ENCODE assay signal across 7 mouse cellular contexts in genomic region chr12:108393637-108394036, GRCm38 (mm10). TPM values are rescaled to one million over a fixed set of nuclear protein-coding genes. Genes with fewer than 3 reads are reported as not detected.
DNase-seq lines count a peak whose midpoint lies in the region; ATAC-seq lines count a peak whose summit lies in the region.

No protein-coding gene starts in this region.

- H3K9me3 ChIP-seq in neural tube, embryonic 15.5 days (replicated peaks), result no peaks in the 10 kb centered on the region

- DNase-seq in 416B (ENCODE audit: low read depth) (peak; percentile 69), adipocyte (ENCODE audit: low spot score) (peak; percentile 88)
- peak; percentile 86 to 92 for DNase-seq in gastrocnemius, postnatal 36 days
- peak; percentile 79 to 84 for DNase-seq in kidney, adult 8-10 months
- peak; percentile 87 to 93 for DNase-seq in lung, postnatal 4 days
- DNase-seq in thymus, postnatal 14 days, result no peak

- intact Hi-C loops in gastrocnemius, postnatal 36 days (cut with DNase I), result no loop called here

- WGBS in neural tube, embryonic 15.5 days, result 76% methylated on average over 4 of the region's 4 CpGs

- H3K4me1 ChIP-seq in neural tube, embryonic 15.5 days, result peaks cover 41% of the 10 kb centered on the region

- no peaks in the 10 kb centered on the region for H3K36me3 ChIP-seq in neural tube, embryonic 15.5 days

- no peaks in the 10 kb centered on the region for H3K27me3 ChIP-seq in neural tube, embryonic 15.5 days (replicated peaks)

- no peak overlapping the region for H3K27ac ChIP-seq in neural tube, embryonic 15.5 days (replicated peaks)

- no peak for ATAC-seq in neural tube, embryonic 15.5 days (ENCODE audit: low FRiP score)

- H3K4me3 ChIP-seq in neural tube, embryonic 15.5 days (replicated peaks), result no peak overlapping the region

- H3K4me2 ChIP-seq in neural tube, embryonic 15.5 days, result no peak overlapping the region

- no peak overlapping the region for H3K9ac ChIP-seq in neural tube, embryonic 15.5 days (replicated peaks)

RNA-seq across cellular contexts. Expression of gene Eml1, which starts 22.9 kb away (rescaled TPM):
- total RNA-seq in gastrocnemius, postnatal 36 days (2021), result 100 to 1,000 TPM in 1 of 2 experiments, 10 to 100 TPM in 1; 98.2 to 103 TPM
- 60.3 and 69.0 TPM in 2 replicates for polyA plus RNA-seq in neural tube, embryonic 15.5 days (2015; fragmentation: Nextera tagmentation; extraction: Ambion mirVana)

RNA-seq across cellular contexts. Expression of gene Cyp46a1, which starts 59.5 kb away (rescaled TPM):
- total RNA-seq in gastrocnemius, postnatal 36 days (2021), result under 1 TPM in 1 of 2 experiments, not detected in 1; 0.26 TPM
- polyA plus RNA-seq in neural tube, embryonic 15.5 days (2015; fragmentation: Nextera tagmentation; extraction: Ambion mirVana), result 29.5 and 33.2 TPM in 2 replicates
